Mouse (Mus musculus) induced T-regulatory cell, adult 2 months (primary cell): ENCODE data around the gene Slk.

ENCODE experiments used
- DNase-seq: peaks from one replicate; pipeline ENCODE4 v3.0.0-alpha.2; 2012; ENCODE audit warnings: low read depth

Slk gene

DNA sequence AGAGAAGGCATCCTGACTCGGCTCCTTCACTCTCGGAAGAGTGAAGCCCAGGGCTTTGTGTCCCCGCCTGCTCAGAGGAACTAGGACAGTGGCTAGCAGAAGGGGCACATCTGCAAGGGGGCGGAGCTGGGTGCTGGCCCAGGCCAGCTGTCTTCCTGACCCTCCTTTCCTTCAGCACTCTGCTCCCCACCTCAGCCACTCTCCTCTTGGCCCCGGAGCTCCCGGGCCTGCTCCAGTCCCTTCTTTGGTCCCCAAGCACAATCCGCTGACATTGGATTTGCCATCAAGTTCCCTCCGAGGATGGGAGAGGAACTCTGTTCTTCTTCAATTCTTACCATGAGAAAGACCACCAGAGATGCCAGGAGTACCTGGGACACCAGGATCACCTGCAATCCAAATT, 72.8 kb downstream of the Slk start:
- no peak for DNase-seq

DNA sequence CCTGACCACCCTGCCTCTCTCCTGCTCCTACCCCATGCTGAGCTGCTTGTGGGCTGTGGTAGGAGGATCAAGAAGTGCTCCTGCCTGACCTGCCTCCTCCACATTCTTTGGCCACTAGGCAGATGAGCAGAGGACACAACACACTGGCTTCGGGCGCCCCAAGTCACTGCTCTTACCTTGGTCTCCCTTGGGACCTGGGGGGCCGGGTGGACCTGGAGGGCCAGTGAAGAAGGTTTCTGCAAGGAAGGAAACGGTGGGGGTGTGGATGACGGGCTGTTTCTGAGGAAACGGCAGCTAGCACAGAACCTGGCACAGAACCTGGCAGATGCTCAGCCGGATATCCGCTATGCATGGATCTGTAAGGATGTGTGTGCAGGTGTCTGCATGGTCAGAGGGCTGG, 73.7 kb downstream of the Slk start:
- no peak for DNase-seq

DNA sequence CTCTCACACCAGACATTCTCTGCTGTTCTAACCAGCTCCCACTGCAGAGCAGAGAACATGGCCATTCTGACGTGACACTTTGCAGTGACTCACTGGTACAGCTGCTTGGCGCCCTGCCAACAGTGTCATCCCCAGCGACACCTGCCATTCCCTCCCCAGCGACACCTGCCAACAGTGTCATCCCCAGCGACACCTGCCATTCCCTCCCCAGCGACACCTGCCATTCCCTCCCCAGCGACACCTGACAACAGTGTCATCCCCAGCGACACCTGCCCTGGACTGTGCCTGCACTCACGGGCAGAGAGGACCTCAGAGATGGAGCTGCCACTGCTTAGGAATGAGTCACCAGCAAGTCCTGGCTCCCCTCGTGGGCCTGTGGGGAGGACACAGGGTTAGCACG, 75.4 kb downstream of the Slk start:
- no peak for DNase-seq

DNA sequence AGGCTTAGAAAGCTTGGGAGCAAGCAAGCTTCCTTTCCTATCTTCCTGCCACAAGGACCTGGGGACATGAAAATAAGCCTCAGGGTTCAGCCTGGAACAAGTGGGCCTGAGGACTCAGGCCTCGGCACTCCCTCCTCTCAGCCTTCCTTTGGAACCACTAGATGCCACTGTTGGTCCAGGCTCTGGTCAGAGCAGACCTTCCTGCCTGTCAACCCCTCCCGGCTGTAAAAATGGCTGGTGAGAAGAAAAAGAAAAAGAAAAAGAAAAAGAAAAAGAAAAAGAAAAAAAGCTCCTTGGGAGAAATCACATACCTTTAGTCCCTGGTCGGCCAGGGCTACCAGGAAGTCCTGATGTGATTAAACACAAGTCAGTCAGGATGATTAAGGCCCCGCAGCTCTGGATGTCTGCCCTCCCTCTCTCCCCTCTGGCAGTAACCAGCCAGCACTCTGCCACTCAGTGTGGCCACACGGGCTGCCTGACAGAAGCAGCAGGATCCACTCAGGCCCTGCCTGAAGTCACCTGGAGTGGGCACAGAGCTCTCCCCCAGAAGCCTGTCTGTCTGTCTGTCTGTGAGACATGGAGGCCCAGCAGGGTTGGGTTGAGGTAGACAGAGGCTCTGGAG, 79.5 kb downstream of the Slk start:
- DNase-seq: peak; percentile 38

DNA sequence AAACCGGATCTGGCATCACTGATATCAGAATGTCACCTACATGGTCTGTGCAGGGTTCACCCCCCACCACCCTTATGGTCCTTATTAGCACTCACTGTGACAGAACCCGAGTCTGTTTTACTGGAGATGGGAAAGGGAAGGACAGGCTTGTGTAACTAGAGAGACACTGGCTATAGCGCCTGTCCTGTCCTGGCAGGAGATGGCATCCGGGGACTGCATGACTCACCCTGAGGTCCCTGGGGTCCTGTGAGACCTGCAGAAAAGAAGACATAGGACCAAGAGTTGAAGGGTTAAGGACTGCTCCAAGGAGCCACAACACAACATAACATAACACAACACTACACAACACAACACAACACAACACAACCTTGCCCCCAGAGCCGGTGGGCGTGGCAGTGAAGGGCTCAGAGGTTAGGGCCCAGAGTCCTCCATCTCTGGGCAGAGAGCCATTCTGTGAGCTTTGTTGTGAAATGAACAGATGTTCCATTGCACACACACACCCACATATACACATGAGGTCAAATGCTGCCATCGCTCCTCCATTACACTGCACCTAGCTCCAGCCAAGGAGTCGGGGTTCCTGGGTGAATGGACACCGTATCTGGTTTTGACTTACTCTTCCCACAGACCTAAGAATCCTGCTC, 80.4 kb downstream of the Slk start:
- DNase-seq: no peak

DNA sequence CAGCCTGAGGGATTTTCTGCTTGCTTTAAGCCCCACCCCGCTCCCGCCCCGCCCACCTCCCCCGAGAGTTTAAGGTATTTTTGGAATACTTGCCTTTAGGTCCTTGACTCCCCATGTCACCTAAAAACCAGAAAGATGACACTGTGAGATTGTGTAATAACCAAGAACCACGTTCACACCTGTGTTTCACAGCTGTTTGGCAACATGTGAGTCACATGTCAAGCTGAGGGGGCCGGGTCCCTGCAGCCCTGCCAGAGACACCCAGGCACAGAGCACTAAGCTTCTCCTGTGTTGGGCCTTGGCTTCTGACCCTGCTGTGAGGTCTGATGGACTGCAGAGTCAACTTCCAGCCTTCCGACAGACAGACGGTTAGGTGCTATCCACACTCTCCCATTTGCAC, 88.1 kb downstream of the Slk start:
- DNase-seq: no peak

DNA sequence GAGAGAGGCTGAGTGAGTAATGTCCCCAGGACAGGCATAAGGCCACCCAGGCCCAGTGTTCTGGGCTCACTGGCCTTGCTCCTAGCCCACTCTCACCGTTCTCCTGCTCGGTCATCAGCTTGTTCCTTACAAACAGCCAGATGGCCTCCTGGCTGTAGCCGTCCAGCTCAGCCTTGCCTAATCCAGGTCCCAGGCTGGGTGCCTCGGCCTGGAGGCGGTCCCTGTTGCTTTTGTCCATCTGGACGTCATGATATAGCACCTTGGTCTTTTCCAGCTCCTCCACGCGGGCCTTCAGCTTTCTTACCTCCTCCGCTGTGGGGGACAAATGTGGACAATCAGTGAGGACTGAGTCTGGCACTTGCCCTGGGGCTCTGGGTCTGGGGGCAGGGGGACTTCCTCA, 88.9 kb downstream of the Slk start:
- no peak for DNase-seq

DNA sequence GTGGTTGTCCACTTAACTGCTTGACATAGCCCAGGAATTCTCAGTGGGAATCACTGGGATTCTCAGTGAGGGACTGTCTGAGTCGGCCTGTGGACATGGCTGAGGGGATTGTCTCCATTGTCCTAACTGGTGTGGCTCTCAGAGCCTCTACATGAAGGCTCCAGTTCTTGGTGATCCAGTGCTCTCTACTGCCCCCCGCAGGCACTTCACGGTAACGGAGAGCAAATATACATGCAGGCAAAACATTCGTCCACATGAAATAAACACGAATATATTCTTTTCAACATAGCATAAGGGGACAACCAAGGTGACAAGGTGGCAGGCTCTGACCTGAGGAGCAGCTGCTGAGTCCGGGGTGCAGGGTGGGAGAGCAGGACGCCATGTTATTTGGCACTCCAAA, 94.9 kb downstream of the Slk start:
- peak; percentile 66 for DNase-seq

DNA sequence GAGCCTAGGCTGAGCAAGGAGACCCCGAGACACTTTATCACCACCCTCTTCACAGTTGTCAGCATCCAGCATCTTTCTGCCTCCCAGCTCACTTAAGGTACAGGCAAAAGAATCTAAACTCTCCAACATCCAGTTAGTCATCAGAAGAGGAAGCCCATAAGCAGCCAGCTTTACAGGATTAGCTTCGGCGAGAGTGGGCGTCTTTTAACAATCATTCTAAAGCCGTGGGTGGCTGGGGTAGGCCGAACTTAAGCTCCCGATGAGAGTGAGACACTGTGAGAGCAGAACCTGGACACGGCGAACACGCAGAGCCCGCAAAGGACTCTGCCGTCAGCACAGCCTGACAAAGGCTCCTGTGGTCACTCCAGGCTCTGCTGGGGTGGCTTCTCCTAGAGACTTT, 99.2 kb downstream of the Slk start:
- DNase-seq: no peak

DNA sequence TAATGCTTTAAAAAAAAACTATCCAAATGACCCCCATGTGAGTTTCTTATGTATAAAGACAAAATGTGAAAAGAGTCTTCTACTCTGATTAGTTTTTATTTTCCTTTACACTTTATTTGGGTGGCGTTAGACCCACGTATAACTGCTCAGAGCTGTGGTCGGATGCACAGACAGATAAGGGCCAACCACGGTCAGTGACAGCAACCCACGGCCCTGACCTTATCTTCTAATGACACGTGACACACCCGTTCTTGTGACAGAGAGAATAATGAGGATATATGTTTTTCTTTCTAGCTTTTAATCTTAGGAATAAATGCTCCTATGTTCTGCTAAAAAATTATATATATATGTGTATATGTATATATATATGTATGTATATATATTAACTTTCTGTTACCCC, 110.1 kb downstream of the Slk start:
- no peak for DNase-seq

DNA sequence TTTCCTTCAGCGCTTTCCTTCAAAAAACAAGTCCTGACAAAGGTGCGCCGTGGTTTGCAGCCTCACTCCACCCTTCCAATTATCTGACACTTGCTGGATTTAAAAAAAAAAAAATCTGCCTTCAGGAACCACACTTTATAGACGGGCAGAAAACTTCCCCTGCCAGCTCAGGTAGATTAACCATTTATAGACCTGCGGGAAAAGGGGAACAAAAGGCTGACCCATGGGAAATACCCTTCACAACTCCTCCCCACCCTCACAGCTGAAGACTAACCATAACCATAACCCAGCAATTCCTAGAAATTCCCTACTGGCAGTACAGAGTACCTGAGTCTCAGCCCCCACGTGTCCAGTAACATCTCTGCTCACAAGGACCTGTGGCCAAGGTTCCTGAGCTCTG, 112.5 kb downstream of the Slk start, which contains the start of gene Col17a1:
Gene Col17a1, minus strand, starts transcription at position 101 of the 400 bp plus-strand sequence.
- no peak for DNase-seq
